Mouse (Mus musculus): ENCODE measurements around the gene Zfp619.
"Not testable (repeated sequence)": the region's sequence is repeated elsewhere in the genome, so short reads cannot be mapped to it uniquely, and the experiment has no call there.

Zfp619 gene

GRCm38 (mm10) chr7:39517616-39518177 is at the start of gene Zfp619:
Gene Zfp619 (plus strand): TSS chr7:39517766.
- peak; percentile 100 for DNase-seq

GRCm38 (mm10) chr7:39479013-39479412 is 38.6 kb upstream of the Zfp619 start:
- DNase-seq: no peak

GRCm38 (mm10) chr7:39484384-39484783 is 33.2 kb upstream of the Zfp619 start:
- DNase-seq: peak; percentile 44

GRCm38 (mm10) chr7:39487159-39487853 is 30.3 kb upstream of the Zfp619 start:
- DNase-seq: peak; percentile 76

GRCm38 (mm10) chr7:39487854-39488205 is 29.7 kb upstream of the Zfp619 start:
- DNase-seq: peak; percentile 36

GRCm38 (mm10) chr7:39494646-39495045 is 22.9 kb upstream of the Zfp619 start:
- DNase-seq: no peak

- DNase-seq: no peak
Observed at GRCm38 (mm10) chr7:39504100-39504499, 13.5 kb upstream of the Zfp619 start.

GRCm38 (mm10) chr7:39518362-39518761 is 796 bp downstream of the Zfp619 start:
- peak; percentile 89 for DNase-seq

GRCm38 (mm10) chr7:39523703-39524424 is 6.3 kb downstream of the Zfp619 start:
- no peak for DNase-seq

- no peak for DNase-seq
Observed at GRCm38 (mm10) chr7:39543151-39543550, 25.6 kb downstream of the Zfp619 start.

GRCm38 (mm10) chr7:39544242-39545111 is 26.9 kb downstream of the Zfp619 start:
- peak; percentile 99 for DNase-seq

GRCm38 (mm10) chr7:39545134-39545533 is 27.6 kb downstream of the Zfp619 start:
- DNase-seq: peak; percentile 86

- peak; percentile 92 for DNase-seq
Observed at GRCm38 (mm10) chr7:39549336-39549735, 31.8 kb downstream of the Zfp619 start.

- DNase-seq: peak; percentile 100
Observed at GRCm38 (mm10) chr7:39551976-39552891, 34.7 kb downstream of the Zfp619 start.

- DNase-seq: no peak
Observed at GRCm38 (mm10) chr7:39552993-39553392, 35.4 kb downstream of the Zfp619 start.

- no peak for DNase-seq
Observed at GRCm38 (mm10) chr7:39553871-39554270, 36.3 kb downstream of the Zfp619 start.

- no peak for DNase-seq
Observed at GRCm38 (mm10) chr7:39580066-39580465, 62.5 kb downstream of the Zfp619 start.

GRCm38 (mm10) chr7:39580601-39581000 is 63.0 kb downstream of the Zfp619 start:
- DNase-seq: no peak

- not testable (repeated sequence) for DNase-seq
Observed at GRCm38 (mm10) chr7:39586834-39587233, 69.3 kb downstream of the Zfp619 start.

- no peak for DNase-seq
Observed at GRCm38 (mm10) chr7:39588037-39588436, 70.5 kb downstream of the Zfp619 start.

GRCm38 (mm10) chr7:39588471-39589041 is 71.0 kb downstream of the Zfp619 start:
- peak; percentile 89 for DNase-seq

GRCm38 (mm10) chr7:39589044-39589443 is 71.5 kb downstream of the Zfp619 start:
- not testable (repeated sequence) for DNase-seq

All from heart, adult 11 months (tissue).